Mouse (Mus musculus): ENCODE data around the gene Rassf7. TPM values are rescaled to one million over a fixed set of nuclear protein-coding genes. Genes with fewer than 3 reads are reported as not detected.

Gene Rassf7
- polyA plus RNA-seq, 1 experiment from 2014 or later: 48.3 TPM

DNA sequence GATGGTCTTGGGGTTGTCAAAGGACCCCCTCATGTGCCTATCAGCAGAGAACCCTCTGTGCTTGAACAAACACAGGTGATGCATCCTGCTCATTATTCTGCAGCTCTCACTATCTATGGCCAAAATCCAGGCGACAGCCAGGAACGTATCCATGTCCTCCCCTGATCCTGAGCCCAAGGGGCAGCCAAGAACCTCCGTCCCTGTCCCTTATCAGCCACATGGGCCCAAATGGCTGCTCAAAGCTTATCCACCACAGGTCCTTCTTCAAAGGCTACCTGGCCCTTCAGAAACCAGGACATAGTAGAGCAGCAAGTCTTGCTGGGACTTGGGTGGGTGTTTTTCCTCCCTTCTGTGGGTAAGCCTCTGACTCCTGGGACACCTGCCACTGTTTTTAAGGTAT is 27.5 kb upstream of the Rassf7 start:
- no peak for TF ChIP-seq CTCF (IDR thresholded peaks at IDR 0.05)
- H3K27me3 ChIP-seq: no peaks in the 10 kb centered on the region
- no peak for DNase-seq (ENCODE audit: low read depth, low spot score)
- POLR2A ChIA-PET: no interaction called here
- ATAC-seq: no peak
- CTCF ChIA-PET: interaction anchor here (1.2 kb wide), 1 partner anchor 118 kb away, joined by 3 read pairs; no protein-coding TSS in a partner anchor
- in situ Hi-C loops (cut with MboI; ENCODE audit: low pct_unique_long_range_greater_than_20kb): no loop called here

DNA sequence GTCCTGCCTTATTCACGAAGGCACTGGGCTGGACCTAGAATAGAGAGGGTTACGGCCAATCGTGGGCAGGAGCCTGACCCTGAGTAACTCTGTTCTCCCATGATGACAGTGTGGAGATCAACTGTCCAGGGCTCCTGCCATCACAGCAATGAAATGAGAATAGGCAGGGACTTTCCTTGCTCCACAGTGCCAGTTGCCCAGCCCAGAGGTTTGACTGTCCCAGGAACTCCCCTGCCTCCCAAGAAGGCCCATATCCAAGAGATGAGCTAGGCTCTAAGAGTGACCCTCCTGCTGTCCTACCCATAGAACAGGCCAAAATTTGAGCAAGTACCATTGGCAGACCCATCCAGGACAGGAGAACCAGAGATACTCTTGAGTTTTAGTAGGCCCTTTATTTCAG is 26.9 kb upstream of the Rassf7 start:
- TF ChIP-seq CTCF (IDR thresholded peaks at IDR 0.05): no peak
- DNase-seq (ENCODE audit: low read depth, low spot score) (no peak), ATAC-seq (no peak)
- CTCF ChIA-PET: no interaction called here
- in situ Hi-C loops (cut with MboI; ENCODE audit: low pct_unique_long_range_greater_than_20kb): no loop called here
- no peaks in the 10 kb centered on the region for H3K27me3 ChIP-seq
- POLR2A ChIA-PET: no interaction called here

DNA sequence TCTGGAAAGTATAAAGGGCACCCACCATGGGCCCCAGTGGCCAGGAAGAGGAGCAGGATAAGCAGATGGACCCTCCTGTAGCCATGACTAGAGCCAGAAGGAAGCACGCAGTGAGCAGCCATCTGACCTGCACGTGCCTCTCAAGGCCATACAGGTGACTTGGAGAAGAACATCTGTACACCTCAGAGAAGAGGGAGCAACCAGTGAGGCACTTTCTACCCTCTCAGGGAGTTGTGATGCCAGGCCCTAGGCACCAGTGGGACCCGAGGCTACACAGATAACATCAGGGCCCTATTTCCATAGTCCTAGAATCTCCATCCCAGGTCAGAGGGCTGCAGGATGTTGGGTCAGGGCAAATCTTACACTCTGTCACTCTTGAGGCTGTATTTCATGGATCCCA is 25.4 kb upstream of the Rassf7 start:
- no peak for TF ChIP-seq CTCF (IDR thresholded peaks at IDR 0.05)
- ATAC-seq: no peak
- no peak for DNase-seq (ENCODE audit: low read depth, low spot score)
- CTCF ChIA-PET: no interaction called here
- H3K27me3 ChIP-seq: no peaks in the 10 kb centered on the region
- in situ Hi-C loops (cut with MboI; ENCODE audit: low pct_unique_long_range_greater_than_20kb): no loop called here
- POLR2A ChIA-PET: no interaction called here

DNA sequence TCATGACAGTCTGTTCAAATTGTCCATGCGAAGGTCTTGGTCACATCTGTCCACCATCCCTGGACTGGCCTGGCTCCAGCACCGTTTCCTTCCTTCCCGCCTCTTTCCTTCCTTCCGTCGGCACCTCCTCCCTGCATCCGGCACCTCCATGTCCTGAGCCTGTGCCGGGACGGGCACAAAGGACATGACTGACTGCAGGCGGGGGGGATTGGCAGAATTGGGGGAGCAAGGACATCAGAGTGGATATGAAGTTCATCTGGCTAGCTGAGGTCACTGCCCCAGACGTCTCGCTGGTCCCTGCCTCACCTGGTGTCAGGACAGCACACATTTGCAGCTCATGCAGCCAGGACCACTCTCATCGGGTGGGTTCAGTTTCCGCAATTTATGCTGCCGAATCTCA is 24.6 kb upstream of the Rassf7 start:
- no peak for TF ChIP-seq CTCF (IDR thresholded peaks at IDR 0.05)
- CTCF ChIA-PET: interaction anchor here (2.5 kb wide), 1 partner anchor 15 kb away, joined by 6 read pairs; no protein-coding TSS in a partner anchor
- no peak for ATAC-seq
- POLR2A ChIA-PET: no interaction called here
- in situ Hi-C loops (cut with MboI; ENCODE audit: low pct_unique_long_range_greater_than_20kb): no loop called here
- DNase-seq (ENCODE audit: low read depth, low spot score): no peak
- no peaks in the 10 kb centered on the region for H3K27me3 ChIP-seq

DNA sequence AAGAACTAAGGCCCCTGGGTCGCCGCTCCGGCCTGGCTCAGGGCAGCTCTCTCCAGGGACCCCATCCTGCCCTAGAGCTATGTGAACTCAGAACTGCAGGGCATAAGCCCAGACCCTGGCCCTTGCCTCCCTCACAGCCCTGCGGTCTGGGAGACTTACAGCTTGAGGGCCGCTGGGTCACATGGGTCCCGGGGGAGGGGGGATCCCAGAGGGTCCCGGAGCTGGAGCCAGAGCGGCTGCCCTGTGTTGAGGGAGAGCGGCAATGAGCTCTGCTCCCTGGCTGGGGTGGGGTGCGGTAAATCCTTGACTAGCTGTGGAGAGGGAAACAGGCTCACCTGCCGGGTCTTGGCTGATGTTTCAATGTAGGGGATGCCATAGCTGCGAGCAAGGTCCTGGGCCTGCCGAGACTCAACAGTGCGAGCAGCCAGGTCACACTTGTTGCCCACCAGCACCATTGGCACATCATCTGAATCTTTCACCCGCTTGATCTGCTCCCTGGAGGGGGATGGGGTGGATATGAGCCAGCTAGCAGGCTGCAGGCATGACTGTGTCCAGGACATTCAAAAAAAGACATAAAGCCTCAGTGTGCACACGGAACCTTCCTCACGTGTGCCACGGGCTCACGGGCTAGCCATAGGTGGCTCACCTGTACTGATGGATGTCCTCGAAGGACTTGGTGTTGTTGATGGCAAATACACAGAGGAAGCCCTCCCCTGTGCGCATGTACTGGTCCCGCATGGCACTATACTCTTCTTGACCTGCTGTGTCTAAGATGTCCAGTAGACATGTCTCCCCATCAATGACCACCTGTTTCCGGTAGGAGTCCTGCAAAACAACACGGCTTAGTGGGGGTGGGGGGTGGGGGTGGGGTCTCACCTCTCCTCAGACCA is 23.6 kb upstream of the Rassf7 start:
- H3K27me3 ChIP-seq: no peaks in the 10 kb centered on the region
- DNase-seq (ENCODE audit: low read depth, low spot score) (no peak), ATAC-seq (no peak)
- ChIA-PET CTCF (interaction anchor here (2.5 kb wide), 1 partner anchor 16 kb away, joined by 6 read pairs; no protein-coding TSS in a partner anchor), POLR2A (interaction anchor here (0.6 to 1.6 kb wide), 3 partner anchors 25 to 69 kb away, joined by 3 to 5 read pairs (median 4); partner anchors contain the start of gene Phrf1)
- in situ Hi-C loops (cut with MboI; ENCODE audit: low pct_unique_long_range_greater_than_20kb): no loop called here
- TF ChIP-seq CTCF (IDR thresholded peaks at IDR 0.05): no peak

DNA sequence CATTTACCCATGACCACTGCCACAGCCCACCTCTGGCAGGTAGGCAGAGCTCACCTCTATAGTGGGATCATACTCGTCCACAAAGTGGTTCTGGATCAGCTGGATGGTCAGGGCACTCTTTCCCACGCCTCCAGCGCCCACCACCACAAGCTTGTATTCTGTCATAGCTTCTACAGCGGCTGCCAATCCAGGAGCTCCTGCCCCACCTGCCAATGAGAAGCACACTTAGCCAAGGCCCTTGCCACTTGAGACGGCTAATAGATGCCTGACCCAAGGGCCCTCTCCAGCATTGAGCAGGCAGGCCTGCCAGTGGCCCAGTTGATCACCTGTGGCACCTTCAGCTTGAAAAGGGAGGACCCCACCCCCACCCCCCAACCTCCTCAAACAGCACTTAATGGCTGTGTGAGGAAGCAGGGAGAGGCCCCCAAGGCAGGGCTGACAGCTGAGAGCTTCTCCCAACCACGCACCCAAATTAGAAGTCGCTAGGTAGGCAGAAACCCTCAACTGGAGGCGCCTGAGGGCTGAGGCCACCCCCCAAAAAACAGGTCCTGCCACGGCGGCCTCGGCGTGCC is 22.8 kb upstream of the Rassf7 start:
- in situ Hi-C loops (cut with MboI; ENCODE audit: low pct_unique_long_range_greater_than_20kb): no loop called here
- ChIA-PET POLR2A (interaction anchor here (0.6 to 1.9 kb wide), 8 partner anchors 24 to 144 kb away, joined by 3 to 5 read pairs (median 4); partner anchors contain the start of gene Phrf1), CTCF (interaction anchor here (2.5 kb wide), 1 partner anchor 17 kb away, joined by 6 read pairs; no protein-coding TSS in a partner anchor)
- DNase-seq (ENCODE audit: low read depth, low spot score): no peak
- no peaks in the 10 kb centered on the region for H3K27me3 ChIP-seq
- TF ChIP-seq CTCF (IDR thresholded peaks at IDR 0.05): no peak
- no peak for ATAC-seq

DNA sequence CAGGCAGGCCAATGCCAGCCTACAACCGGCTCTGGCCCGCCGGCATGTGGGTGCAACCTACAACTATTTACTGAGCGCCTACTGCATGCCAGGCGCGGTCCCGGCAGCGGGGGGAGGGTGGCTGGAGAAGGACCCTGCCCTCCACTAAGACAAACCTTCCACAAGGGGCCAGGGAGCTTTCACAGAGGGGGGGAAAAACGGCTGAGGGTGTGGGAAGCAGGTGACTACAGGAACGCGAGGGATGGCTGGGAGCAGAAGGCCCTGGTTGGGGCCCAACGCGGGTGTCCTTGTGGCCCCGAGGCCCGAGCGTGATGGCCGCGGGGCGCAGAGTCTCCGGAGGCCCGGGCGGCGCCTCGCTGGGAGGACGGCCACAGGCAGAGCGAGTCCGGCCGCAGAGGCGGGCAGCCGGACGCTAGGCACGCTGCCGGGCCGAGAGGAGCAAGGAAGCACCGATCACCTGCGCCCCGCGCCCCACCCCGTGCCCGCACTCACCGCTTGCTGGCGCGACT is 22.3 kb upstream of the Rassf7 start:
- CTCF ChIA-PET: interaction anchor here (2.5 kb wide), 1 partner anchor 17 kb away, joined by 6 read pairs; no protein-coding TSS in a partner anchor
- no peaks in the 10 kb centered on the region for H3K27me3 ChIP-seq
- DNase-seq (ENCODE audit: low read depth, low spot score): no peak
- TF ChIP-seq CTCF (IDR thresholded peaks at IDR 0.05): no peak
- in situ Hi-C loops (cut with MboI; ENCODE audit: low pct_unique_long_range_greater_than_20kb): no loop called here
- POLR2A ChIA-PET: interaction anchor here (0.6 to 1.9 kb wide), 8 partner anchors 24 to 709 kb away, joined by 3 to 5 read pairs (median 4); partner anchors contain the start of gene Phrf1
- peak; percentile 36 for ATAC-seq

DNA sequence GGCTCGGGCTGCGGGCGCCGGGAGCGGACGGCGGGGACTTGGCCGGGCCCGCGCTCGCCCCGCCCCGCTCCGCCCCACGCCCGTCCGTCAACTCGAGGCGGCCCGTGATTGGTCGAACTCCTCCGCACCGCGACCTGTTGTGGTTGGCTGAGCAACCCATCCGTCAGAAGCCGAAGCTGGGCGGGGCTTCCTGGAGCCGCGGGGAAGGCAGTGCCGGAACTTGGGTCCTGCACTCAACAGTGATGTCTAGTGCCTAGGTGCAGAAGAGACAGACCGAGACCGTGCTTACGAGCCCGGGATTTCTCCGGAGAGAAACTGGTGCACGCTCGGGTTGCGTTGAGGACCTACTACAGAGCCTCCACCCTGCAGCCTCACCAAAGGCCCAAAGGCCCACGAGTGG is 21.7 kb upstream of the Rassf7 start, which contains the start of the genes Hras and Lrrc56:
TSS of gene Hras (minus strand) at position 58 of the 400 bp plus-strand sequence.
TSS of gene Lrrc56 (plus strand) at position 210 of the 400 bp plus-strand sequence.
- no peak for TF ChIP-seq CTCF (IDR thresholded peaks at IDR 0.05)
- peak; percentile 90 for ATAC-seq
- ChIA-PET POLR2A (interaction anchor here (0.6 to 3.1 kb wide), 7 partner anchors 17 to 709 kb away, joined by 3 to 14 read pairs (median 4); partner anchors contain the start of gene Rassf7), CTCF (no interaction called here)
- DNase-seq (ENCODE audit: low read depth, low spot score): peak; percentile 86
- in situ Hi-C loops (cut with MboI; ENCODE audit: low pct_unique_long_range_greater_than_20kb): no loop called here
- no peaks in the 10 kb centered on the region for H3K27me3 ChIP-seq

DNA sequence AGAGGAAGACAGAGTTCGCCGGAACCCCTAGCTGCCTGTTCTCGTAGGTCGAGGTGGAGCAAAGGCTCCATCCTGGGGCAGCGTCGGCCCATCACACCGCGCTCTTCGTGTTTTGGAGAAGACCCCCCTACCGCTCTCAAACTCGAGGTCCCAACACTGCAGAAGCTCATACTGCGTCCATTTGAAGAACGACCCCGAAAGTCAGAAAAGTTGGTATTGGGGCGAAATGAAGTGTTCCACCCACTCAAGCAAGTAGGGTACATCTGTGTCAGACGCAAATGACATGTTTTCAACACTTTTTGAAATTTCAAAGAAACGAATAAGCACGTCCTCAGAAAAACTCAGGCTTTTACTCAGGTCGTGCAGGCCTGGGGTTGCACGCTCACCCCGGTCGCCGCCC is 21.3 kb upstream of the Rassf7 start:
- in situ Hi-C loops (cut with MboI; ENCODE audit: low pct_unique_long_range_greater_than_20kb): no loop called here
- TF ChIP-seq CTCF (IDR thresholded peaks at IDR 0.05): no peak
- POLR2A ChIA-PET: interaction anchor here (0.9 to 3.1 kb wide), 4 partner anchors 16 to 221 kb away, joined by 4 to 14 read pairs (median 4); partner anchors contain the start of gene Rassf7
- H3K27me3 ChIP-seq: no peaks in the 10 kb centered on the region
- ATAC-seq (peak; percentile 11), DNase-seq (ENCODE audit: low read depth, low spot score) (no peak)
- CTCF ChIA-PET: no interaction called here

DNA sequence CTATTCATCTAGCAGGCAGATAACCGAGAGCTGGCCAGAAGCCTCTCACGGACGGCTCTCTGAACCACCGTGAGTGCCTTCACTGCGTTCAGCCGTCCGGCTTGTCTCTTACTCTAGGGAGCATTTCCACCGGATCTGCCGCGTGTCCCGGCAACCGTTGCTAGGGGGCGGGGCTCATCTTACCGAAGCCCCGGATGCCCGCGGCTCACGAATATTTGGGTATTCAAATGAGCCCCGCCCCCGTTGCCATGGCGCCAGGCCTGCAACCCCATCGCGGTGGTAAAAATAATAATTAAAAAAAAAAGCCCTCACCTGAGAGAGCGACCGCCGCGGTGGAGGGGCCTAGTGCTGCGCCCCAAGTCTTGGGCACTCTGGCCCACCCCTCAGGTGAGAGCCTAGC is 20.8 kb upstream of the Rassf7 start:
- DNase-seq (ENCODE audit: low read depth, low spot score) (peak; percentile 46), ATAC-seq (peak; percentile 24)
- ChIA-PET POLR2A (interaction anchor here (0.9 to 3.1 kb wide), 4 partner anchors 16 to 221 kb away, joined by 4 to 14 read pairs (median 4); partner anchors contain the start of gene Rassf7), CTCF (no interaction called here)
- in situ Hi-C loops (cut with MboI; ENCODE audit: low pct_unique_long_range_greater_than_20kb): no loop called here
- H3K27me3 ChIP-seq: no peaks in the 10 kb centered on the region
- TF ChIP-seq CTCF (IDR thresholded peaks at IDR 0.05): no peak

Measured in Patski (cell line).